Mouse (Mus musculus): ENCODE measurements around the gene Pramel1. TPM values are rescaled to one million over a fixed set of nuclear protein-coding genes. Genes with fewer than 3 reads are reported as not detected.
A peak's percentile ranks its signal among the peaks of the same experiment; 100 is the strongest.
"Not testable (repeated sequence)": the region's sequence is repeated elsewhere in the genome, so short reads cannot be mapped to it uniquely, and the experiment has no call there.

Gene Pramel1
- polyA plus RNA-seq, 1 experiment, result not detected

GRCm38 (mm10) chr4:143388955-143389702, 5.1 kb upstream of the Pramel1 start:
- Histone ChIP-seq H3K4me1 (ENCODE audit: control insufficient read depth, insufficient read depth, insufficient read length) (no peaks in the 10 kb centered on the region; the same call in 1 of the 2 replicates), H3K27me3 (ENCODE audit: control insufficient read depth, insufficient read depth, low read length) (0 out of 2 replicates have a peak, but pooled peaks cover 2% of the 10 kb centered on the region), H3K4me3 (ENCODE audit: extremely low read depth, insufficient read depth, insufficient read length) (no peak overlapping the region), H3K36me3 (ENCODE audit: control insufficient read depth, insufficient read depth, low read length) (no peaks in the 10 kb centered on the region), H3K27ac (ENCODE audit: insufficient read depth, low read length) (no peak overlapping the region)
- no peak for DNase-seq (ENCODE audit: low read depth in 1 of 2, low spot score in 2 of 2)
- 9% methylated on average over 39 of the region's 43 CpGs for WGBS
- TF ChIP-seq CTCF (IDR thresholded peaks at IDR 0.05; ENCODE audit: extremely low read depth, insufficient read depth, insufficient read length, insufficient replicate concordance) (no peak), POLR2A (IDR thresholded peaks at IDR 0.05; ENCODE audit: low read depth, low read length) (no peak)

DNA sequence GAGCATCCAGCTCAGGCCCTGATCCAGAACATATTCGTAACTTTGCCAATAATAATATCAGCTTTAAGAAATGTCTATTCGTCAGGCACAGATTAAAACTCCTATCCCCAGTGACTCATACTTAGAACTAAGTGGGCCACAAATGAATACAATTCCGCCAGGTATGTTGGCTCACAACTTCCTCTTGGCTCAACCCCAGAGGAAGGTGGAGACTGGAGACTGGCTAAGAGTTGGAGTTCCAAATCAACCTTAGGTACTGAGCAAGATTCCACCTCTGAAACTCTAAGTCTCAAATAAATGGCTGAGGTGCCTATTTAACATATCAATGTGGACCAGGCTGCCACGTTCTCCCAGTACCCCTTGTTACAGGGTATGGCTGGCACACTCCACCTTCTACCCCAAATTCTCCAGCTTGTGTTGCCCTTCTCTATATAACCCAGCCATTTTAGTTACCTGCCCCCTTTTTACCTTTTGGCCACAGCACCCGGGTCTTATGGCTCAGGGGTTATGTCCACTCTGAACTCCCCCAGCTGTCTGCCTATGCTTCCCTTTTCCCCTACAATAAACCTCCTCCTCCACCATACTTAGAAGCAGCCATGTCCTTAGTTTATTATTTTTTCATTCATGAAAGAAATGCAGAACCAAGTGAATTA, 17.5 kb downstream of the Pramel1 start:
- Histone ChIP-seq H3K27ac (ENCODE audit: insufficient read depth, low read length) (no peak overlapping the region), H3K4me3 (ENCODE audit: extremely low read depth, insufficient read depth, insufficient read length) (peak overlapping the region; percentile 84; the same call in 1 of the 2 replicates), H3K4me1 (ENCODE audit: control insufficient read depth, insufficient read depth, insufficient read length) (peaks cover 2% of the 10 kb centered on the region; the same call in 1 of the 2 replicates), H3K27me3 (ENCODE audit: control insufficient read depth, insufficient read depth, low read length) (no peaks in the 10 kb centered on the region), H3K36me3 (ENCODE audit: control insufficient read depth, insufficient read depth, low read length) (peaks cover 4% of the 10 kb centered on the region)
- no peak for TF ChIP-seq POLR2A (IDR thresholded peaks at IDR 0.05; ENCODE audit: low read depth, low read length)
- TF ChIP-seq CTCF (IDR thresholded peaks at IDR 0.05; ENCODE audit: extremely low read depth, insufficient read depth, insufficient read length, insufficient replicate concordance), result no peak
- 77% methylated on average over 5 of the region's 5 CpGs for WGBS
- DNase-seq (ENCODE audit: low read depth in 1 of 2, low spot score in 2 of 2), result peak in 1 of 2 experiments; percentile 7

GRCm38 (mm10) chr4:143412219-143413092, 18.2 kb downstream of the Pramel1 start, which contains the start of gene Pramef8:
Gene Pramef8 (plus strand): TSS chr4:143412426.
- TF ChIP-seq CTCF (IDR thresholded peaks at IDR 0.05; ENCODE audit: extremely low read depth, insufficient read depth, insufficient read length, insufficient replicate concordance), result no peak
- no peak for TF ChIP-seq POLR2A (IDR thresholded peaks at IDR 0.05; ENCODE audit: low read depth, low read length)
- H3K36me3 ChIP-seq (ENCODE audit: control insufficient read depth, insufficient read depth, low read length), result peaks cover 10% of the 10 kb centered on the region
- peaks cover 2% of the 10 kb centered on the region; the same call in 1 of the 2 replicates for H3K4me1 ChIP-seq (ENCODE audit: control insufficient read depth, insufficient read depth, insufficient read length)
- peak; percentile 82 to 91 for DNase-seq (ENCODE audit: low read depth in 1 of 2, low spot score in 2 of 2)
- H3K27me3 ChIP-seq (ENCODE audit: control insufficient read depth, insufficient read depth, low read length), result no peaks in the 10 kb centered on the region
- peak within 1 kb of the TSS; percentile 84 for H3K4me3 ChIP-seq (ENCODE audit: extremely low read depth, insufficient read depth, insufficient read length)
- peak within 1 kb of the TSS; percentile 90 for H3K27ac ChIP-seq (ENCODE audit: insufficient read depth, low read length)
- under 1% methylated on average over 50 of the region's 50 CpGs for WGBS

DNA sequence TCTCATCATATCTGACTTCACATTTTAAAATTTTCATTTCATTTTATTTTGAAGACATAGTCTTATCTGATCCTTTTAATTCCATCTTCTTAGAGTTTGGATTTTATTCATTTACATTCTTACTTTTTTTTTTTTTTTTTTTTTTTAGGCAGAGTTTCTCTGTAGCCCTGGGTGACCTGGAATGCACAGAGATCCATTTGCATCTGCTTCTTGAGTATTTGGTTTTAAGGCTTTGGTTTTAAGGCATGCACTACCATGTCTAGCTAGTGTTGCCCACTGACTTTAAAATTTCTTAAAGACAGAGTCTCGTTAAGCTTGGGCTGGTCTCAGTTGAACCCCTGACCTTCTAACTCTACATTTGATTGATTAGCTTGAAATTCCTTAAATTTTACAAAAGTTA, 19.4 kb downstream of the Pramel1 start:
- H3K4me3 ChIP-seq (ENCODE audit: extremely low read depth, insufficient read depth, insufficient read length), result no peak overlapping the region
- H3K27ac ChIP-seq (ENCODE audit: insufficient read depth, low read length), result no peak overlapping the region
- WGBS, result 92% methylated on average over 1 of the region's 1 CpGs
- peaks cover 2% of the 10 kb centered on the region; the same call in 1 of the 2 replicates for H3K4me1 ChIP-seq (ENCODE audit: control insufficient read depth, insufficient read depth, insufficient read length)
- peaks cover 21% of the 10 kb centered on the region for H3K36me3 ChIP-seq (ENCODE audit: control insufficient read depth, insufficient read depth, low read length)
- no peak for DNase-seq (ENCODE audit: low read depth in 1 of 2, low spot score in 2 of 2)
- TF ChIP-seq CTCF (IDR thresholded peaks at IDR 0.05; ENCODE audit: extremely low read depth, insufficient read depth, insufficient read length, insufficient replicate concordance) (no peak), POLR2A (IDR thresholded peaks at IDR 0.05; ENCODE audit: low read depth, low read length) (no peak)
- no peaks in the 10 kb centered on the region for H3K27me3 ChIP-seq (ENCODE audit: control insufficient read depth, insufficient read depth, low read length)

GRCm38 (mm10) chr4:143414121-143414520, 19.9 kb downstream of the Pramel1 start:
- WGBS, result 92% methylated on average over 3 of the region's 3 CpGs
- H3K27ac ChIP-seq (ENCODE audit: insufficient read depth, low read length), result no peak overlapping the region
- H3K27me3 ChIP-seq (ENCODE audit: control insufficient read depth, insufficient read depth, low read length), result no peaks in the 10 kb centered on the region
- no peak overlapping the region for H3K4me3 ChIP-seq (ENCODE audit: extremely low read depth, insufficient read depth, insufficient read length)
- H3K4me1 ChIP-seq (ENCODE audit: control insufficient read depth, insufficient read depth, insufficient read length), result peaks cover 2% of the 10 kb centered on the region; the same call in 1 of the 2 replicates
- TF ChIP-seq POLR2A (IDR thresholded peaks at IDR 0.05; ENCODE audit: low read depth, low read length) (no peak), CTCF (IDR thresholded peaks at IDR 0.05; ENCODE audit: extremely low read depth, insufficient read depth, insufficient read length, insufficient replicate concordance) (no peak)
- DNase-seq (ENCODE audit: low read depth in 1 of 2, low spot score in 2 of 2), result no peak
- H3K36me3 ChIP-seq (ENCODE audit: control insufficient read depth, insufficient read depth, low read length), result peaks cover 26% of the 10 kb centered on the region

DNA sequence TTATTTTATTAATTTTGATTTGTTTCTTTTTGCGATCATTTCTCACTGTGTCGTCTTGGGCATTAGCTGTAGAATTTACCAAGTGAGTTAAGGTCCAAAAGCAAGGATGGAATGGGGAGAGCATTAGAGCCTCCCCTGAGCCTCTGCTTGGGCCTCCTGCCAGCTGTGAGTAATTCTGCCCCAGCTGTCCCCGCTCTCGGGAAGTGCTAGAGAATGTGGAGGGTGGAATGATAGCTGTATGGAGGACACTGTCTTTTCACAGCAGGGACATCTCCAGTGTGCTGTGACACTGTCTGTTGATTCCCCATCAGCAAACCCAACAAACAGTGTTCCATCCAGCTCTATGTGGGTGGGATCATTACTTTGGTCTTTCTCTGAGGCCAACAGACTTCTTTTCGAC, 32.5 kb downstream of the Pramel1 start:
- H3K27me3 ChIP-seq (ENCODE audit: control insufficient read depth, insufficient read depth, low read length); H3K36me3 ChIP-seq (ENCODE audit: control insufficient read depth, insufficient read depth, low read length); H3K4me3 ChIP-seq (ENCODE audit: extremely low read depth, insufficient read depth, insufficient read length); H3K27ac ChIP-seq (ENCODE audit: insufficient read depth, low read length); H3K4me1 ChIP-seq (ENCODE audit: control insufficient read depth, insufficient read depth, insufficient read length); DNase-seq (ENCODE audit: low read depth in 1 of 2, low spot score in 2 of 2): not testable (repeated sequence)
- WGBS, result 82% methylated on average over 5 of the region's 5 CpGs

Other genes starting within 250 kb of the Pramel1 start
- 13.5 and 14.4 TPM in 2 replicates for gene Prdm2, start 181.4 kb upstream of the Pramel1 start, polyA plus RNA-seq (2012; rRNA removed)
- 0.18 and 0.28 TPM in 2 replicates for gene Pdpn, start 94.9 kb upstream of the Pramel1 start, polyA plus RNA-seq (2012; rRNA removed)
- gene Lrrc38, start 44.7 kb upstream of the Pramel1 start, polyA plus RNA-seq (2012; rRNA removed), result not detected in 2 replicates
- 4.6 and 5.2 TPM in 2 replicates for gene Pramef8, start 18.0 kb downstream of the Pramel1 start, polyA plus RNA-seq (2012; rRNA removed)
- not detected in 2 replicates for gene Oog4, start 55.9 kb downstream of the Pramel1 start, polyA plus RNA-seq (2012; rRNA removed)
- not detected in 2 replicates for gene Gm13043, start 116.9 kb downstream of the Pramel1 start, polyA plus RNA-seq (2012; rRNA removed)
- gene Gm13040, start 141.5 kb downstream of the Pramel1 start, polyA plus RNA-seq (2012; rRNA removed), result not detected in 2 replicates
- not detected in 2 replicates for gene BC080695, start 157.3 kb downstream of the Pramel1 start, polyA plus RNA-seq (2012; rRNA removed)
- gene Gm13057, start 157.3 kb downstream of the Pramel1 start, polyA plus RNA-seq (2012; rRNA removed), result not detected in 2 replicates
- gene Gm13083, start 220.6 kb downstream of the Pramel1 start, polyA plus RNA-seq (2012; rRNA removed), result not detected in 2 replicates